Mouse (Mus musculus) kidney, adult 2 months (tissue): Measurements from ENCODE around the gene Atp8a1.

Experiments
- CTCF ChIP-seq: fragments of 200-500 bp; conservative IDR thresholded peaks from 2 replicates; pipeline ENCODE4 v1.5.1; 2011; ENCODE audit warnings: low read depth, mild to moderate bottlenecking, control low read depth, low read length, moderate library complexity, mixed read lengths; ENCODE audit not compliant: insufficient read depth, insufficient read length
- POLR2A ChIP-seq: fragments of 200-500 bp; IDR thresholded peaks from one replicate; pipeline ENCODE4 v1.6.1; 2011; ENCODE audit warnings: low read depth, low read length, control low read depth

DNA sequence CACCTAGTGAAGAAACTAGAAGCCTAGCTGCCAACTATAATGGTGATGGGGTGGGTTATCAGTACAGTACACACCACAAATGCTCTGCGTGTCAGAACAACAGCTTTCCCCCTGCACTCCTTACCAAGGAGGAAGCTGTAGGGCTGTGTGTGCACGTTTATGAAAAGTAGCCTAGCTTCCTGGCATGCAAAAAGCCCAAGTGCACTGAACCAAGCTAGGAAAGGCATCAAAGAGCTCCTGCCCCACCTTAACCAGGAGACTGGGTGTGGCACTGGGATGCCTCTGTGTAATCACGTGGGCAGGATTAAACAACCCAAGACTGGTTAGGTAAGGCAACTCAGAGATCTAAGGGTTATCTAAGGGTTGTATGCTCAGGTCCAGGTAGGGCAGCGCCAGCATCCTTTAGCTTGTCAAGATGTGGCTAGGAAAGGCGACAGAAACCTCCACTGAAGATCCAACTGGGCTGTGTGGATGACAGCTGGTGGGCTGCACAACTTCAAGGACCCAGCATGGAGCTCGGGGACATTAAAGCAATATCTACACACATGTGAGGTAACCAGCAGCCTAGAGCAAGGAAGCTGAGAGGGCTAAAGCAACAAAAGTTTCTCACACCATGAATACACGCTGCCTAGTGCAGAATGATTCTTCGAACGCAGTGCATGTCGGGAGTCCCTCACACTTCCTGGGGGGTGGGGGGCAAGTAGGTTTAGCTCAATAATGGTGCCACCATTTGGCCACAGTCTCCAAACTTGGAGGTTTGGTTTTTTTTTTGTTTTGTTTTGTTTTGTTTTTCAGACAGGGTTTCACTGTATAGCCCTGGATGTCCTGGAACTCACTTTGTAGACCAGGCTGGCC lies 15.7 kb downstream of the Atp8a1 start:
- TF ChIP-seq CTCF (no peak), POLR2A (no peak)
